Mouse (Mus musculus) small intestine, adult 2 months (tissue): ENCODE measurements around the gene Dazap1. TPM values are rescaled to one million over a fixed set of nuclear protein-coding genes. Genes with fewer than 3 reads are reported as not detected.
A peak's percentile ranks its signal among the peaks of the same experiment; 100 is the strongest.
"Not testable (repeated sequence)": the region's sequence is repeated elsewhere in the genome, so short reads cannot be mapped to it uniquely, and the experiment has no call there.

Experiments
- H3K27ac ChIP-seq: fragments of 200-500 bp; 2 replicates; pipeline ENCODE4 v1.5.1; 2012; ENCODE audit warnings: low read depth, low read length, control low read depth, inconsistent platforms; ENCODE audit not compliant: insufficient read depth
- H3K27me3 ChIP-seq: fragments of 200-500 bp; 2 replicates; pipeline ENCODE4 v1.6.1; 2012; ENCODE audit warnings: mild to moderate bottlenecking, moderate library complexity, low read length, inconsistent platforms; ENCODE audit not compliant: control insufficient read depth, insufficient read depth
- H3K36me3 ChIP-seq: fragments of 200-500 bp; 2 replicates; pipeline ENCODE4 v1.6.1; 2012; ENCODE audit warnings: mild to moderate bottlenecking, low read length, control low read depth, inconsistent platforms; ENCODE audit not compliant: control insufficient read depth, insufficient read depth
- H3K4me1 ChIP-seq: fragments of 200-500 bp; 2 replicates; pipeline ENCODE4 v1.6.1; 2012; ENCODE audit warnings: low read length, inconsistent platforms, mixed read lengths; ENCODE audit not compliant: control insufficient read depth, insufficient read depth, insufficient read length
- H3K4me3 ChIP-seq: fragments of 200-500 bp; 2 replicates; pipeline ENCODE4 v1.5.1; 2012; ENCODE audit warnings: low read depth, mild to moderate bottlenecking, control low read depth, inconsistent platforms, low read length, moderate library complexity
- CTCF ChIP-seq: fragments of 200-500 bp; IDR thresholded peaks from 2 replicates; pipeline ENCODE4 v1.5.1; 2012; ENCODE audit warnings: low read depth, mild to moderate bottlenecking, control low read depth, inconsistent platforms, low read length, moderate library complexity, mixed read lengths; ENCODE audit not compliant: insufficient replicate concordance, insufficient read length; ENCODE audit errors: extremely low read depth
- POLR2A ChIP-seq: fragments of 200-500 bp; IDR thresholded peaks from 2 replicates; pipeline ENCODE4 v1.6.1; 2012; ENCODE audit warnings: low read depth, mild to moderate bottlenecking, control low read depth, inconsistent platforms, low read length, moderate library complexity
- WGBS: fragments of 180-500 bp; shearing (Covaris S2); methylation state at CpG from one replicate; pipeline ENCODE4 v1.1.7; 2018; 5-methylcytosine and 5-hydroxymethylcytosine counted together
- polyA plus RNA-seq: library from polyadenylated mRNA; depleted of rRNA; stranded (reverse); fragments of >200 nt; gene quantifications from 2 replicates; pipeline ENCODE4 v1.2.3, GENCODE M21; 2012

Gene Dazap1
- polyA plus RNA-seq, 1 experiment, result 89.3 TPM

- 33% methylated on average over 6 of the region's 6 CpGs for WGBS
- Histone ChIP-seq H3K36me3 (peaks cover 61% of the 10 kb centered on the region), H3K4me3 (no peak overlapping the region), H3K27ac (no peak overlapping the region), H3K27me3 (no peaks in the 10 kb centered on the region), H3K4me1 (peaks cover 5% of the 10 kb centered on the region; the same call in 1 of the 2 replicates)
- no peak for TF ChIP-seq POLR2A
- TF ChIP-seq CTCF, result no peak
These were observed 21.5 kb upstream of the Dazap1 start for GRCm38 (mm10) chr10:80239791-80240190.

GRCm38 (mm10) chr10:80242088-80242487 lies 19.2 kb upstream of the Dazap1 start:
- no peak for TF ChIP-seq POLR2A
- no peak for TF ChIP-seq CTCF
- H3K36me3 ChIP-seq, result peaks cover 43% of the 10 kb centered on the region

GRCm38 (mm10) chr10:80242607-80243006 lies 18.7 kb upstream of the Dazap1 start:
- no peak overlapping the region for H3K27ac ChIP-seq
- H3K4me1 ChIP-seq, result peaks cover 5% of the 10 kb centered on the region; the same call in 1 of the 2 replicates
- WGBS, result 92% methylated on average over 3 of the region's 3 CpGs
- TF ChIP-seq POLR2A (no peak), CTCF (no peak)
- H3K36me3 ChIP-seq, result peaks cover 38% of the 10 kb centered on the region
- H3K4me3 ChIP-seq, result no peak overlapping the region
- H3K27me3 ChIP-seq, result no peaks in the 10 kb centered on the region

More at GRCm38 (mm10) chr10:80242088-80242487, 19.2 kb upstream of the Dazap1 start:
- H3K4me3 ChIP-seq, result no peak overlapping the region
- no peaks in the 10 kb centered on the region for H3K27me3 ChIP-seq
- no peak overlapping the region for H3K27ac ChIP-seq
- 68% methylated on average over 9 of the region's 9 CpGs for WGBS
- H3K4me1 ChIP-seq, result peaks cover 5% of the 10 kb centered on the region; the same call in 1 of the 2 replicates

GRCm38 (mm10) chr10:80244791-80245399 lies 16.4 kb upstream of the Dazap1 start:
- no peaks in the 10 kb centered on the region; the same call in 1 of the 2 replicates for H3K4me1 ChIP-seq
- no peak overlapping the region for H3K27ac ChIP-seq
- 46% methylated on average over 5 of the region's 5 CpGs for WGBS
- TF ChIP-seq CTCF (peak; percentile 29; the same call in 1 of the 2 replicates), POLR2A (no peak)
- no peaks in the 10 kb centered on the region for H3K27me3 ChIP-seq
- no peak overlapping the region for H3K4me3 ChIP-seq
- H3K36me3 ChIP-seq, result peaks cover 32% of the 10 kb centered on the region

- Histone ChIP-seq H3K4me3 (no peak overlapping the region), H3K27ac (no peak overlapping the region), H3K27me3 (no peaks in the 10 kb centered on the region), H3K36me3 (peaks cover 25% of the 10 kb centered on the region), H3K4me1 (peaks cover 5% of the 10 kb centered on the region; the same call in 1 of the 2 replicates)
- peak; percentile 79; the same call in 1 of the 2 replicates for TF ChIP-seq CTCF
- no peak for TF ChIP-seq POLR2A
- 3% methylated on average over 4 of the region's 4 CpGs for WGBS
These were observed 15.7 kb upstream of the Dazap1 start for GRCm38 (mm10) chr10:80245600-80245999.

- WGBS, result 60% methylated on average over 6 of the region's 6 CpGs
- TF ChIP-seq CTCF (peak; percentile 19; the same call in 1 of the 2 replicates), POLR2A (no peak)
- Histone ChIP-seq H3K36me3 (peaks cover 5% of the 10 kb centered on the region), H3K27me3 (no peaks in the 10 kb centered on the region), H3K4me3 (no peak overlapping the region), H3K27ac (no peak overlapping the region), H3K4me1 (peaks cover 6% of the 10 kb centered on the region)
These were observed 13.4 kb upstream of the Dazap1 start for GRCm38 (mm10) chr10:80247849-80248248.

DNA sequence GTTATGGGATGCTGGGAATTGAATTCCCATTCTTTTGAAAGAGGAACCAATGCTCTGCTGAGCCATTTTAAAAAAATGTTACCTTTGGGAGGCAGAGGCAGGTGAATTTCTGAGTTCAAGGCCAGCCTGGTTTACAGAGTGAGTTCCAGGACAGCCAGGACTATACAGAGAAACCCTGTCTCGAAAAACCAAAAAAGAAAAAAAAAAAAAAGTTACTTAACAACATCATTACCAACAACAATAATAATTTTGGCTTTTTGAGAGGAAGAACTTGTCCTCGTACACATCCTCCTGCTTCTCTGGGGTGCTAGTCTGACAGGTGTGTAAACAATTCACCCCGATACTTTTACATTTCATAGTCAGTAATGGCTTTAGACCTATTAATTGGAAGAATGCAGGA lies 12.8 kb upstream of the Dazap1 start:
- WGBS, result 3% methylated on average over 3 of the region's 3 CpGs
- H3K27me3 ChIP-seq, H3K4me3 ChIP-seq, H3K27ac ChIP-seq, H3K4me1 ChIP-seq, H3K36me3 ChIP-seq: not testable (repeated sequence)
